Mouse (Mus musculus) kidney, adult 8-10 months (tissue): Measurements from ENCODE around the gene Wdr86.
"Not testable (repeated sequence)": the region's sequence is repeated elsewhere in the genome, so short reads cannot be mapped to it uniquely, and the experiment has no call there.

Source experiments
- DNase-seq, 2 experiments: peaks; one replicate each; pipeline ENCODE4 v3.0.0; 2022

Gene Wdr86

DNA sequence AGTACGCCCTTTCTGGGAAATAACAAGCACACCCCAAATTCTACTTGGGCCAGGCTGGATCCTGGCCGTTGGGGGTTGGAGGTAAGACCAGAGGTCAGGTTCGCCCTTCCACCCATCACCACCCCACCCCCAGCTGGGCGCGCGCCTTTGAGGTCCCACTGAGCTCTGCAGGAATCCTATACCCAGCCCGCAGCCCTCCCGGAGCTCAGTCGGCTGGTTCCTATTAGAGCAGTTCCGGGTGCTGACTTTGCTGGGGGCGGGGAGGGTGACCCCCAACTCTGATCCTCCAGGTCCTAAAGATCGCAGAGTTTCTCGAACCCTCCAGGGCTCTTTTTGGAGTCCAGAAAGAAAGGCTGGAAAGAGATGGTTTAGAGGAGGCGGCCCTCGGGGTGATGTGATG lies 459 bp upstream of the Wdr86 start:
- DNase-seq = no peak

GRCm38 (mm10) chr5:24729797-24730487 lies 585 bp downstream of the Wdr86 start:
- no peak for DNase-seq

DNA sequence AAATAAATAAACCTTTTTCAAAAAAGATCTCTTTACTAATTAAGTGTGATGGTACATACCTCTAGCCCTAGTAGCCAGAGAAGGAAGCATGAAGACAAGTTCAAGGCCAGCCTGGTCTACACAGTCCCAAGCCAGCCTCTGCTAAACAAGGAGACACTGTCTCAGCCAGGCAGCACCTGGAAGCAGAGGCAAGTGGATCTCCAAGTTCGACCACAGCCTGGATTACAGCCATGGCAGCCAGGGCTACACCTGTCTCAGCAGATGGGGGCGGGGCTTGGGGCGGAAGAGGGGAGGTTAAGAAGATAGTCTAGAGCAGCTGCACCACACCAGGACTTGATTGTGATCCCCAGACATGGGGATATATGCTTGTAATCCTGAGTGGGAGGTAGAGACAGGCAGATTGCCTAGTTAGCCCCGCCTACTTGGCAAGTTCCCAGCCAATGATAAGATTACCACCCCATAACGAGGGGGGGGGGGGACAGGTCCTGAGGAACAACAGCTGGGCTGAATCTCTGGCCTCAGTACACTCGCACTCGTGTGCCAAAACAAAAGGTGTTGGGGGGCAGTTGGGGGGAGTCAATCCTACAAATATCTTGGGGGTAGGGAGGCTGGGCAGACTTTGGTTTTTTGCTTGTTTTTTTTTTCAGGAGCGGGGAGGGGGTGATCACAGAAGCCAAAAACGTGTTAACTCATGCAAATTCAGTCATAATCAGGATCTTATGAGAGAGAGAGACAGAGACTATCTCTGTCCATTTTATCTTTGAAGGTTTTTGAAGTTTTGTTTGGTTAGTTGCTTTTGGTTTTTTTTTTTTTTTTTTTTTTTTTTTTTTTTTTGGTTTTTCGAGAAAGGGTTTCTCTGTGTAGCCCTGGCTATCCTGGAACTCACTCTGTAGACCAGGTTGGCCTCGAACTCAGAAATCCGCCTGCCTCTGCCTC lies 3.4 kb downstream of the Wdr86 start:
- no peak for DNase-seq

DNA sequence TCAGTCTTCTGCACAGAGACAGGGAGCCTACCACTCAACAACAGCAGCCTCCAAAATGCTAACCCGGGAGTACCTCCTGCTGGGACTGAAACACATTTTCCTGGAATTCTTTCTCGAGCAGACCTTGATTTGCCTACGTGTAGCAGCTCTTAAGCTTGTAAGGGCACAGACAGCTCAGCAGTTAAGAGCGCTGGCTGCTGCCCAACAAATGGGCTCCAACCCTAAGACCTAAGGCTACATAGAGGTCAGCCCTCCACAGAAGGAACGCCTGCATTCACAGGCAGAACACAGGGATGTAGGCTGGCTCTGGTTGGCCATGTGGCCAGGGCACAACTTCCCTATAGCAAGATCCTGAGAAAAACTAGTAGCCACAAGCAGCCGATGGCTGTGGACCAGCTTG lies 4.6 kb downstream of the Wdr86 start:
- peak in 1 of 2 experiments; percentile 23 for DNase-seq

GRCm38 (mm10) chr5:24724805-24725204 lies 5.7 kb downstream of the Wdr86 start:
- DNase-seq = no peak

DNA sequence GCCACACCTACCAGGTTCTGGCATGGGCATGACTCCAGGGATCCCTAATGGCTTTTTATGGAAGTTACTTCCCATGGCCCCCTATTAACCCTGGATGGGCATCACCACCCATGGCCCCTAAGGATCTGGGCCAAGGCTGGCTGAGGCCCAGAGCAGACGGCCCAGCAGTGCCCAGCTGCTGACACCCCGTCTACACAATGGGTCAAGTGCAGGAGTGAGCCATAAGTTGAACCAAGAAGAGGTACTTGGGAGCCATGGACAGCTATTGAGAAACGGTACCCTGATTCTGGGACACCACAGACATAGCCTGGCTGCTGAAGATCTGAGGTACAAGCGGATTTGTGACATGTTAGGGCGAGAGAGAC lies 6.3 kb downstream of the Wdr86 start:
- DNase-seq = no peak

DNA sequence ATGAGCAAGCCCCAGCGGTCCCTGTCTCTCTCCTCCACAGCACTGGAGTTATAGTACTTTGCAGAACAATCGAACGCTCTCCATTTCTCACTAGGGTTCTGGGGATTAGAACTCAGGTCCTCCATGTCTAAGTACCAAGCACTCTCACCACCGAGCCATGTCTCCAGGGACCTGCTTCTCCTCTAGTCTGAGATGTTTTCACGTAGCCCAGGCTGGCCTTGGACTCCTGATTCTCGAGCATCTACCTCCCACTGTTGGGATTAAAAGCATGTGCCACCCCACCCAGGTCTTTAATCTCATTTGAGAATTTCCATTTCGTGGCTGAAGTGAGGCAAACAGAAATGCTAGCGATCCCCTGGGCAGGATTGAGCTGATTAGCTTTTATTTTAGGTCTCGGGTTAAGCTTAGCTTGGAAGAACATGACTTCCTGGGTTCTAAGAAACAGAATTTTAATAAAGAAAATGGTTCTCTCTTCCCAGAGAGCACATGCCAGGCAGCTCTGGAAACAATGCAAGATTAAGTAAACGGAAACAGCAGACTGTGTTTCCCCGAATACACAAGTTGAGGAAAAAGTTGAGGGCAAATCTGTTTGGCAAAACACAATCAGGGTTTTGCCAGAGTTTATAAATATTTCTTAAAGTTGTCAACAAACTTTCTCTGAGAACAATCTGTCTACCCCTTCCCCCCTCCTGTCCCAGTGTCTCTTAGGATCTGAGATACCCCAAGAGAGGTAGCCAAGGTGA lies 6.8 kb downstream of the Wdr86 start:
- DNase-seq = no peak

- no peak for DNase-seq
Measured at GRCm38 (mm10) chr5:24719852-24720251, 10.7 kb downstream of the Wdr86 start.

- no peak for DNase-seq
Measured at GRCm38 (mm10) chr5:24718076-24718475, 12.5 kb downstream of the Wdr86 start.

- DNase-seq = peak; percentile 22 to 38
Measured at GRCm38 (mm10) chr5:24713987-24714386, 16.5 kb downstream of the Wdr86 start.

DNA sequence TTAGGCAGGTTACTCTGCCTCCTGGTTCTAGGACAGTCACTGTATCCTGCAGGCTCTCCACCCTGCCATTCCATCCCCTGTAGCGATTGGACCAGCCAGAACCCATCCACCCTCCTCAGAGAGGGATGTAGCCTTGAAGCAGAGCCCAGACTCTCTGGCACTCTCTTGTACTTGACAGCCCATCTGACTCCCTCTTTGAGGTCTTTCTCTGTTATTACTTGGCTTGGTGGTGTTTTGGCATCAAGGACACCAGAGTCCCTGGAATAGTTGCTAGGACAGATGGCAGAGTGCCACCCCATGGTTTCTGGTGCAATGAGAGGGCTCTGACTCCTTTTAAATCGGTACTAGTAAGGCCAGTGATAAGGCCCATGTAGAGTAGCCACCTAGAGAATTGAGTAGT lies 17.3 kb downstream of the Wdr86 start:
- no peak for DNase-seq

DNA sequence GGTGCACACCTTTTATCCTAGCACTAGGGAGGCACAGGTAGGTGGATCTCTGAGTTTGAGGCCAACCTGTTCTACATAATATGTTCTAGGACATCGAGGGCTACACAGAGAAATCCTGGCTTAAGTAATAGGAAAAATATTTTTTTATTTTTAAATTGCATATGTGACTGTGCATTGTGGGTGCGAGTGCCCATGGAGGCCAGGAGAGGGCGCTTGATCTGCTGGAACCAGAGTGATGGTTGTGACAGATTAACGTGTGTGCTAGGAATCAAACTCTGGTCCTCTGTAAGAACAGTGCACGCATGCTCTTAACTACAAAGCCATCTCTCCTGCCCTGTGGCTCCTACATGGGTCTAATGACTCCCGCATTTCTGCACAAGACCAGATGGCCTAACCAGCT lies 18.9 kb downstream of the Wdr86 start:
- DNase-seq = no peak

DNA sequence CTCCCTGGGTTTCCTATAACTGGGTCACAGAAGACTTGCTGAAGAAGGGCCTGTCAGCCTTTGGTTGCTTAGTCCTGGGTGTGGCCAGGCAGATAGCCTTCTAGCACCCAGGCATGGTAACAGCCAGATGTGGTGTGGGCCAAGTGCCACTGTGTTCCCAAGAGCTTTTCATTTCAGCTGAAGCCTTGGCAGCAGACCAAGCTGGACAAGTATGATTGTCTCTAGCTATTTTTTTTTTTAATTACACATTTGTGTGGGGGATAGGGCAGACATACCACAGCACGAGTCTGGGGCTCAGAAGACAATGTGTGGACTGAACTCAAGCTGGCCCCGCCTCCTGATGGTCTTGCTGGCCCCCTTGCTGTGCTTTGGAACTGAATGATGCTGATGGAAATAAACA lies 20.6 kb downstream of the Wdr86 start:
- no peak for DNase-seq

- DNase-seq = no peak
Measured at GRCm38 (mm10) chr5:24704615-24705014, 25.9 kb downstream of the Wdr86 start.

- no peak for DNase-seq
Measured at GRCm38 (mm10) chr5:24701271-24701670, 29.3 kb downstream of the Wdr86 start.

DNA sequence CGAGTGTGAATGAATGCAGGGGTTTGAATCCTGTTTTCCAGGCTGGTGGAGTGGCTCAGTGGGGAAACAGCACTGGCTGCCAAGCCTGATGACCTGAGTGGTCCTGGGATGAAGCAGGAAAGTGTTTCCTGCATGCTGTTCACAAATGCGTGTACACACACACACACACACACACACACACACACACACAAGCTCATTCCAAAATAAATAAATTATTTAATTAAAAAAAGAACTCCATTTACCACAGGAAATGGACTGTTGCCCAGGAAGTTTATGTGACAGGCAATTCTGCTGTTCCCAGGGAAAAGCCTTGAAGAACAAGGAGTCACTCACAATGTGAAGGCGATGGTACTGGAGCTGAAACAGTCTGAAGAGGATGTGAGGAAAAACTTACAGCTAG lies 33.8 kb downstream of the Wdr86 start:
- DNase-seq = no peak

DNA sequence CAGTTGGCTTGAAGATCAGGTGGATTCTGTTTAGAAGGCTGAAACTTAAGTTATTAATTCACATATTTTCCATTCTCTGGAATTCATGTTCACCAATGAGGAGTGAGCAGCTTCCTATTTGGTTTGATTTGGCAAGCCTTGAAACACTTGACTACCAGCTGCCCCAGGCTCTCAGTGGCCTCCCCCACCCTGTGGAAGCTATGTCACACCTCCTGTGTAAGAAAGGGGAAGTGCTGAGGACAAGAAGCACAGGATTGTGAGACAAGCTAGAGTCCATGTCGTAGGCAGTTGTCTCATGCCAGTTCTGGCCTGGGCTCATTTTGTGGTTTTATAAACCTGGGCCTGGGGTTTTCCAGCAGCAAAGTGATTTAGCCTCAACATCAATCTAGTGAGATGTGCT lies 42.8 kb downstream of the Wdr86 start:
- DNase-seq = no peak

DNA sequence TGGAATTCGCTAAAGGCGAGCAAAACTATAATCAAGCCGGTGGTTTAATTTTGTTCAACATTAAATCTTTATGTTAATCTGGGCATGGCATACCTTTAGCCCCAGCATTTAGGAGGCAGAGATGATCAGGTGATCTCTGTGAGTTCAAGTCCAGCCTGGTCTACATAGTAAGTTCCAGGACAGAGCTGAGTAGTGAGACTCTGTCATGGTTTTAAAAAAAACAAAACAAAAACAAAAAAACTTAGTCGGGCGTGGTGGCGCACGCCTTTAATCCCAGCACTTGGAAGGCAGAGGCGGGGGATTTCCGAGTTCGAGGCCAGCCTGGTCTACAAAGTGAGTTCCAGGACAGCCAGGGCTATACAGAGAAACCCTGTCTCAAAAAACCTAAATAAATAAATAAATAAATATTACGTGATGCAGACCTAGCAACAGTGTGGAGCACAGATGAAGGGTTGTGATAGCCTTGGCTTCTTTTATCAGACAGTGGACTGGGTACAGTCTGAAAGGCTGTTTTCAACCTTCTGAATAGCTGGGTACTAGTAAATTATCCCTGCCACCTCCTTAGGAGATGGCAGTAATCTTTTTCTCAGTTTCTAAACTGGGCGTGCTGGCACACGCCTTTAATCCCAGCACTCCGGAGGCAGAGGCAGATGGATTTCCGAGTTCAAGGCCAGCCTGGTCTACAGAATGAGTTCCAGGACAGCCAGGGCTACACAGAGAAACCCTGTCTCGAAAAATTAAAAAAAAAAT lies 43.7 kb downstream of the Wdr86 start:
- DNase-seq = not testable (repeated sequence)

DNA sequence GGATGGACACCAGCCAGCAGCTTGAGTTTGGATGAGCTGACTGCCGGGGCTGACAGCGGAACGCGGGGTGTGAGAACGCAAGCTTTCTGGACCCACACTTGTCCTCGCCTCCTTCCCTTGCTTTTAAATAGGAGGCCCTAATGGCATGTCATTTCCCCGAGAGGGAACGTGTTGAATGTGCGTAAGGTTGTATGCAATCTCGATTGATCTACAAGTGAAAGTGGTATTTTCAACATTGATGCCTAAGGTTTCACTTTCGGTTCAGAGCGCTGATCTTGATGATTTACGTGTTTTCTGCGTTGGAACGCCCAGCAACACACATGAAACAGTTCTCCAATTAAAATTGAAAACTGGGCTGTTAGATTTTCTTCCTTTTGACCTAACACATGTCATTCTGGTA lies 44.4 kb downstream of the Wdr86 start:
- peak in 1 of 2 experiments; percentile 31 for DNase-seq

- peak; percentile 98 for DNase-seq
Measured at GRCm38 (mm10) chr5:24685366-24686093, 45.0 kb downstream of the Wdr86 start, which contains the start of gene Nub1. Nub1 (plus strand) TSS chr5:24685532.

DNA sequence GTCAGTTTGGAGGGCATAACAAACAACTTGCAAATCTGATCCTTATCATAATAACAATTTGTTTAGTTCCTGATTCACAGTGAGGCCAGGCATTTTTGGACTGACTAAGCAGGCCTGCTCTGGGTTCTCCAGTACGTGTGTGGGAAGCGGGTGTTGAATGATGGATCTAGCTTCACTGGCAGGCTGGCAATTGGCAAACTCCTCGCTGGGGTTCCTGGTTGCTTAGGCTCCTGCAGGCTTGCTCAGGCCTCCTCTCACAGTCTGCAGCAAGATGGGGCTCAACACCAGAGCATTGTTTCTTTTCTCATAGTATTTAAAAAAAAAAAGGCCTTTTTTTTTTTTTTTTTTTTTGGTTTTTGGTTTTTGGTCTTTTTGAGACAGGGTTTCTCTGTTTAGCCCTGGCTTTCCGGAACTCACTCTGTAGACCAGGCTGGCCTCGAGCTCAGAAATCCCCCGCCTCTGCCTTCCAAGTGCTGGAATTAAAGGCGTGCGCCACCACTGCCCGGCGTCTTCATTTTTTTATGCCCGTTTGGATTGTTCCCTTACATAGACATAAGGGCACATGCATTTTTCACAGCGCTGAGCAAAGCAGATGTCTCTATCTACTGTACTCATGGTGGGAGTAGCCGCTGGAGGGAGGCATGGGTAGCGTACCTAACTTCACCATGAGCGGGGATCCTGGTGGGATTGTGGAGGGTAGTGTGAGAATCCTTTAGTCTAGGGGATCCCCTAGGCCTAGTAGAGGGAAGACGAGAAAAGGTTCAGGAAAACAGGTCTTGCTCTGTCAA lies 45.8 kb downstream of the Wdr86 start:
- peak in 1 of 2 experiments; percentile 39 for DNase-seq
